Mouse (Mus musculus): ENCODE data around the gene Smok3b. TPM values are rescaled to one million over a fixed set of nuclear protein-coding genes. Genes with fewer than 3 reads are reported as not detected.
A peak's percentile ranks its signal among the peaks of the same experiment; 100 is the strongest.

The Smok3b gene
- total RNA-seq, 2 experiments from 2014 or later = not detected

- peak in 1 of 2 experiments; percentile 21 for DNase-seq
Measured at GRCm38 (mm10) chr5:138085421-138085911, 64.2 kb downstream of the Smok3b start.

GRCm38 (mm10) chr5:138086842-138087241 is 65.6 kb downstream of the Smok3b start:
- DNase-seq = no peak

- no peak for DNase-seq
Measured at GRCm38 (mm10) chr5:138088366-138088765, 67.1 kb downstream of the Smok3b start.

GRCm38 (mm10) chr5:138089108-138089551 is 67.9 kb downstream of the Smok3b start:
- DNase-seq = no peak

- DNase-seq = no peak
Measured at GRCm38 (mm10) chr5:138090271-138090670, 69.0 kb downstream of the Smok3b start.

GRCm38 (mm10) chr5:138090737-138091136 is 69.5 kb downstream of the Smok3b start:
- DNase-seq = no peak

GRCm38 (mm10) chr5:138092771-138093170 is 71.5 kb downstream of the Smok3b start:
- no peak for DNase-seq

- DNase-seq = no peak
Measured at GRCm38 (mm10) chr5:138094474-138094873, 73.2 kb downstream of the Smok3b start.

Other genes starting within 250 kb of the Smok3b start
- 10 to 100 TPM; 24.1 to 24.6 TPM for gene Ppp1r35, start 242.6 kb upstream of the Smok3b start, total RNA-seq (2021)
- gene Mepce, start 233.8 kb upstream of the Smok3b start, total RNA-seq (2021) = 10 to 100 TPM; 40.8 to 44.5 TPM
- 1 to 10 TPM; 5.2 to 7.1 TPM for gene Zcwpw1, start 233.6 kb upstream of the Smok3b start, total RNA-seq (2021)
- gene Pilra, start 185.1 kb upstream of the Smok3b start, total RNA-seq (2021) = 1 to 10 TPM in 1 of 2 experiments, under 1 TPM in 1; 0.67 to 1.3 TPM
- not detected for gene Pilrb1, start 163.3 kb upstream of the Smok3b start, total RNA-seq (2021)
- not detected for gene Pilrb2, start 149.6 kb upstream of the Smok3b start, total RNA-seq (2021)
- gene Cyp3a13, start 99.8 kb upstream of the Smok3b start, total RNA-seq (2021) = under 1 TPM in 1 of 2 experiments, not detected in 1; 0.25 TPM
- 10 to 100 TPM; 26.5 to 31.6 TPM for gene Gjc3, start 58.3 kb upstream of the Smok3b start, total RNA-seq (2021)
- gene Azgp1, start 39.9 kb upstream of the Smok3b start, total RNA-seq (2021) = not detected
- gene Smok3a, start 168 bp upstream of the Smok3b start, total RNA-seq (2021) = not detected
- not detected for gene Smok3c, start 31.8 kb downstream of the Smok3b start, total RNA-seq (2021)
- 10 to 100 TPM; 41.5 to 41.9 TPM for gene Zkscan1, start 63.7 kb downstream of the Smok3b start, total RNA-seq (2021)
- 10 to 100 TPM; 14.5 to 15.2 TPM for gene Zscan21, start 95.5 kb downstream of the Smok3b start, total RNA-seq (2021)
- 10 to 100 TPM; 14.0 to 14.5 TPM for gene Zfp113, start 134.3 kb downstream of the Smok3b start, total RNA-seq (2021)
- gene Cops6, start 139.6 kb downstream of the Smok3b start, total RNA-seq (2021) = 100 to 1,000 TPM; 136 to 139 TPM
- 10 to 100 TPM; 19.3 to 29.6 TPM for gene Ap4m1, start 150.6 kb downstream of the Smok3b start, total RNA-seq (2021)
- 10 to 100 TPM; 14.5 to 17.4 TPM for gene Mcm7, start 151.0 kb downstream of the Smok3b start, total RNA-seq (2021)
- 10 to 100 TPM; 37.9 to 44.4 TPM for gene Taf6, start 166.0 kb downstream of the Smok3b start, total RNA-seq (2021)
- 10 to 100 TPM; 15.0 to 16.8 TPM for gene Cnpy4, start 166.1 kb downstream of the Smok3b start, total RNA-seq (2021)
- 1 to 10 TPM; 8.2 to 8.6 TPM for gene Mblac1, start 172.9 kb downstream of the Smok3b start, total RNA-seq (2021)
- under 1 TPM in 1 of 2 experiments, not detected in 1; 0.25 TPM for gene Nxpe5, start 204.5 kb downstream of the Smok3b start, total RNA-seq (2021)
- gene Lamtor4, start 234.1 kb downstream of the Smok3b start, total RNA-seq (2021) = 10 to 100 TPM; 54.5 to 58.7 TPM
- 10 to 100 TPM; 70.0 to 73.7 TPM for gene BC037034, start 242.6 kb downstream of the Smok3b start, total RNA-seq (2021)